Mouse (Mus musculus) cerebellum, adult 18-20 months (tissue): ENCODE data around the gene Gm15091.
"Not testable (repeated sequence)": the region's sequence is repeated elsewhere in the genome, so short reads cannot be mapped to it uniquely, and the experiment has no call there.

Experiments used
- DNase-seq, 2 experiments: peaks; one replicate each; pipeline ENCODE4 v3.0.0; 2021

Gene Gm15091

GRCm38 (mm10) chrX:149941355-149941754 lies at the start of gene Gm15091:
Gene Gm15091 (plus strand): TSS chrX:149941655.
- DNase-seq: not testable (repeated sequence)
